Mouse (Mus musculus) hindbrain, postnatal 0 days (tissue): Measurements from ENCODE around the gene Pid1. TPM values are rescaled to one million over a fixed set of nuclear protein-coding genes. Genes with fewer than 3 reads are reported as not detected.

Experiments used
- ATAC-seq: fragments of 200-750 bp; cut with Nextera tagmentation; 2 replicates; pipeline ENCODE4 v1.8.0; 2017; ENCODE audit warnings: mild to moderate bottlenecking, moderate TSS enrichment, moderate library complexity
- DNase-seq: peaks from one replicate; pipeline ENCODE4 v3.0.0-alpha.2; 2015; ENCODE audit warnings: low spot score
- H3K27ac ChIP-seq: fragments of 300-500 bp; sonication (generic); 2 replicates; pipeline ENCODE4 v1.5.1; 2014; ENCODE audit warnings: mild to moderate bottlenecking
- H3K27me3 ChIP-seq: fragments of 300-500 bp; sonication (generic); 2 replicates; pipeline ENCODE4 v1.6.1; 2014; ENCODE audit warnings: low read length, mixed read lengths; ENCODE audit not compliant: insufficient read depth
- H3K36me3 ChIP-seq: fragments of 300-500 bp; sonication (generic); 2 replicates; pipeline ENCODE4 v1.6.1; 2014; ENCODE audit warnings: low read length, mixed read lengths; ENCODE audit not compliant: insufficient read depth
- H3K4me1 ChIP-seq: fragments of 300-500 bp; sonication (generic); 2 replicates; pipeline ENCODE4 v1.6.1; 2014; ENCODE audit warnings: antibody characterized with exemption, low read length, mixed read lengths; ENCODE audit not compliant: insufficient read depth
- H3K4me2 ChIP-seq: fragments of 300-500 bp; sonication (generic); 2 replicates; pipeline ENCODE4 v1.6.1; 2014; ENCODE audit warnings: low read depth, mild to moderate bottlenecking, low read length, moderate library complexity, mixed read lengths
- H3K4me3 ChIP-seq: fragments of 300-500 bp; sonication (generic); 2 replicates; pipeline ENCODE4 v1.5.1; 2014; ENCODE audit warnings: low read length
- H3K9ac ChIP-seq: fragments of 300-500 bp; sonication (generic); replicated peaks from 2 replicates; pipeline ENCODE4 v1.6.1; 2014; ENCODE audit warnings: mild to moderate bottlenecking, low read length, moderate library complexity, mixed read lengths
- H3K9me3 ChIP-seq: fragments of 300-500 bp; sonication (generic); 2 replicates; pipeline ENCODE4 v1.6.1; 2016; ENCODE audit warnings: low read length, mixed read lengths
- CTCF ChIP-seq: IDR thresholded peaks from 2 replicates; pipeline ENCODE4 v1.5.1; 2016; ENCODE audit warnings: antibody characterized with exemption, control low read depth, low read depth
- WGBS: fragments of 180-500 bp; shearing (Covaris S2); extraction: QIAGEN DNeasy Blood & Tissue Kit; methylation state at CpG from one replicate; pipeline ENCODE4 v1.1.7; 2014; 5-methylcytosine and 5-hydroxymethylcytosine counted together
- polyA plus RNA-seq: library from polyadenylated mRNA; unstranded; fragments of >200 nt; fragmentation: Nextera tagmentation; extraction: Ambion mirVana; gene quantifications from 2 replicates; pipeline ENCODE4 v1.2.1, GENCODE M21; 2015
- total RNA-seq: library from RNA; depleted of rRNA; stranded (reverse); fragments of >200 nt; gene quantifications from 2 replicates; pipeline ENCODE4 v1.2.3, GENCODE M21; 2014

The Pid1 gene
- total and polyA plus RNA-seq, 2 experiments from 2014 or later: 71.1 to 74.9 TPM

GRCm38 (mm10) chr1:84157790-84158189, 206.2 kb downstream of the Pid1 start:
- ATAC-seq: no peak

GRCm38 (mm10) chr1:84155585-84155930, 208.4 kb downstream of the Pid1 start:
- DNase-seq (peak; percentile 16), ATAC-seq (peak; percentile 69)
- no peak for TF ChIP-seq CTCF
- H3K36me3 ChIP-seq: no peaks in the 10 kb centered on the region
- no peaks in the 10 kb centered on the region for H3K27me3 ChIP-seq
- H3K9ac ChIP-seq: no peak overlapping the region
- H3K27ac ChIP-seq: peak overlapping the region; percentile 42
- no peak overlapping the region for H3K4me2 ChIP-seq
- no peaks in the 10 kb centered on the region for H3K4me1 ChIP-seq
- WGBS: 10% methylated on average over 2 of the region's 2 CpGs
- H3K4me3 ChIP-seq: no peak overlapping the region
- no peaks in the 10 kb centered on the region for H3K9me3 ChIP-seq

More at GRCm38 (mm10) chr1:84157790-84158189, 206.2 kb downstream of the Pid1 start:
- Histone ChIP-seq H3K9me3 (no peaks in the 10 kb centered on the region), H3K9ac (no peak overlapping the region), H3K4me3 (no peak overlapping the region), H3K27ac (no peak overlapping the region), H3K27me3 (no peaks in the 10 kb centered on the region), H3K4me1 (no peaks in the 10 kb centered on the region), H3K36me3 (no peaks in the 10 kb centered on the region), H3K4me2 (no peak overlapping the region)
- TF ChIP-seq CTCF: no peak
- 86% methylated on average over 3 of the region's 3 CpGs for WGBS
- no peak for DNase-seq

GRCm38 (mm10) chr1:84154725-84155584, 209.0 kb downstream of the Pid1 start:
- ATAC-seq (peak; percentile 85), DNase-seq (peak; percentile 50)
- 54% methylated on average over 12 of the region's 12 CpGs for WGBS
- Histone ChIP-seq H3K9ac (no peak overlapping the region), H3K4me1 (no peaks in the 10 kb centered on the region), H3K36me3 (no peaks in the 10 kb centered on the region), H3K9me3 (no peaks in the 10 kb centered on the region), H3K4me2 (no peak overlapping the region), H3K27me3 (no peaks in the 10 kb centered on the region), H3K4me3 (no peak overlapping the region), H3K27ac (peak overlapping the region; percentile 42)
- TF ChIP-seq CTCF: no peak

GRCm38 (mm10) chr1:84153943-84154342, 210.0 kb downstream of the Pid1 start:
- no peak overlapping the region for H3K4me2 ChIP-seq
- ATAC-seq (0 out of 2 replicates have a peak, but pooled peaks have one; percentile 48), DNase-seq (peak; percentile 48)
- no peaks in the 10 kb centered on the region for H3K27me3 ChIP-seq
- no peak overlapping the region for H3K27ac ChIP-seq
- no peak overlapping the region for H3K9ac ChIP-seq
- H3K4me1 ChIP-seq: no peaks in the 10 kb centered on the region
- no peaks in the 10 kb centered on the region for H3K9me3 ChIP-seq
- 63% methylated on average over 4 of the region's 4 CpGs for WGBS
- no peaks in the 10 kb centered on the region for H3K36me3 ChIP-seq
- no peak overlapping the region for H3K4me3 ChIP-seq
- peak; percentile 60 for TF ChIP-seq CTCF

GRCm38 (mm10) chr1:84141561-84141960, 222.4 kb downstream of the Pid1 start:
- no peak overlapping the region for H3K4me2 ChIP-seq
- no peaks in the 10 kb centered on the region for H3K27me3 ChIP-seq
- H3K27ac ChIP-seq: no peak overlapping the region
- TF ChIP-seq CTCF: no peak
- ATAC-seq (no peak), DNase-seq (no peak)
- no peaks in the 10 kb centered on the region for H3K36me3 ChIP-seq
- 63% methylated on average over 1 of the region's 1 CpGs for WGBS
- H3K4me1 ChIP-seq: no peaks in the 10 kb centered on the region
- no peak overlapping the region for H3K9ac ChIP-seq
- H3K4me3 ChIP-seq: no peak overlapping the region
- H3K9me3 ChIP-seq: no peaks in the 10 kb centered on the region

GRCm38 (mm10) chr1:84132451-84132850, 231.5 kb downstream of the Pid1 start:
- ATAC-seq: no peak
- H3K27ac ChIP-seq: no peak overlapping the region

GRCm38 (mm10) chr1:84131799-84132198, 232.2 kb downstream of the Pid1 start:
- WGBS: 78% methylated on average over 1 of the region's 1 CpGs

More at GRCm38 (mm10) chr1:84132451-84132850, 231.5 kb downstream of the Pid1 start:
- H3K4me1 ChIP-seq: peaks cover 10% of the 10 kb centered on the region; the same call in 1 of the 2 replicates
- no peaks in the 10 kb centered on the region for H3K36me3 ChIP-seq
- DNase-seq: peak; percentile 18
- H3K9ac ChIP-seq: no peak overlapping the region
- H3K27me3 ChIP-seq: no peaks in the 10 kb centered on the region
- H3K4me3 ChIP-seq: no peak overlapping the region
- TF ChIP-seq CTCF: no peak
- no peaks in the 10 kb centered on the region for H3K9me3 ChIP-seq
- no peak overlapping the region for H3K4me2 ChIP-seq
- 46% methylated on average over 4 of the region's 4 CpGs for WGBS

More at GRCm38 (mm10) chr1:84131799-84132198, 232.2 kb downstream of the Pid1 start:
- DNase-seq: peak; percentile 25
- Histone ChIP-seq H3K9ac (no peak overlapping the region), H3K4me1 (peaks cover 10% of the 10 kb centered on the region; the same call in 1 of the 2 replicates), H3K36me3 (no peaks in the 10 kb centered on the region), H3K9me3 (no peaks in the 10 kb centered on the region), H3K4me3 (no peak overlapping the region), H3K4me2 (no peak overlapping the region), H3K27ac (no peak overlapping the region), H3K27me3 (no peaks in the 10 kb centered on the region)
- TF ChIP-seq CTCF: no peak
- no peak for ATAC-seq
